Mouse (Mus musculus) brain, adult 2 months (tissue): ENCODE data around the gene Alx3.

Experiments used
- DNase-seq: peaks from one replicate; pipeline ENCODE4 v3.0.0; 2011; ENCODE audit warnings: low read depth, low spot score

The Alx3 gene

DNA sequence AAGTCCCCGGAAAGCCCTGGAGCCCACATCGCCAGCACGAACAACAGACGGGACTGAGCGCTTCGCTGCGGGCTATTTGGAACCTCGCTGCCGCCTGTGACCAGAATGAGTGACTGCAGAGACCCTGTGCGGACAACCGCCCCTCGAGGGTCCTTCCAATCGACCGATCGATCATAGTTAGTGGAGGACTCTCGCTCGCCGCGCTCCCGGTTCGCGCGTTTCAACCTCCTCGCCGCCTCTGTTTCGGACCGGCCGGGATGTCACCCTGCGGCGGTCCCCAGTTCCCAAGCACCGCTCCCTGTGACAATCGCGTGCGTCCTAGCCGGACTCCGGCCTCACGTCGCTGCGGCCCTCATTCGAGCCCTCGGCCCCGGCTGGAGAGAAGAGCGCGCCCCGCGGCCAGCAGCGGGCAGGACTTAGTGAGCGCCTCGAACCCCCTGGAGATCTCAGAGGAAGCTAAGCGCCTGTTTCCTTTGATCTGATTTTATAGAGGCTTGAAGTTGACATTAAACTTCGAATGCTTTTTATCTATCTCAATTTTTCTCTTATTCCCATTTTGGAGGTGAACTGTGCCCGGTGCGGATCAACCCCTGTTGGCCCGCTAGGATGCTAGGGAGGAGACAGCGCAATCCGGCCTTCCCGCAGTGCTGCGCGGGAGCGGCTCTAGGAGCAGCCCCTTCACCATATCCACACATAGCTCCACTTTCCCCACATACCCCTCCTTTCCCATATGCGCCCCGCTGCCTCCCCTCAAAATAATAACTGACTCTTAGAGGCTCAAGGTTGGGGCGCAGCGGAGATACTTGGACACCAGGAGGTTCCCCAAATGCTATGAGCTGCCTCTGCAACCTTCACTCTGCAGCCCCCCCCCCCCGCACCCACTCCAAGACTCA lies 11.7 kb upstream of the Alx3 start:
- no peak for DNase-seq

DNA sequence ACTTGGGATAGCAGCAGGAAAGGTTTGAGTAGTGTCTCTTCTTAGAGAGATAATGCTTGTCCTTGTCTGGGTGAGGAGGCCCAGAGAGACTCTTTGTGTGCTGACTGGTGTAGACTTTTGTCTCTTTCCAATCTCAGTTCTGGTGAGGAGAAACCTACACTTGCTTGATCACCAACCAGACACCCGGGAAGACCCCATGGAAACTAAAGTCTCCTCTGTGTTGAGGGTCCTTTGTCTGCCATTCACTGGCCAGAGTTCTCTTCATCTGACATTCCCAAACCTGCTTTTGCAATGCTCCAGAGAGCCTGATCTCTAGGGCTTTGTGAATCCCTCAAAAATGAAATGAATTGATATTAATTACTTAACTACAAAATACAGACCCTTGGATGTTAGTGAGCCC lies 10.9 kb upstream of the Alx3 start:
- no peak for DNase-seq

DNA sequence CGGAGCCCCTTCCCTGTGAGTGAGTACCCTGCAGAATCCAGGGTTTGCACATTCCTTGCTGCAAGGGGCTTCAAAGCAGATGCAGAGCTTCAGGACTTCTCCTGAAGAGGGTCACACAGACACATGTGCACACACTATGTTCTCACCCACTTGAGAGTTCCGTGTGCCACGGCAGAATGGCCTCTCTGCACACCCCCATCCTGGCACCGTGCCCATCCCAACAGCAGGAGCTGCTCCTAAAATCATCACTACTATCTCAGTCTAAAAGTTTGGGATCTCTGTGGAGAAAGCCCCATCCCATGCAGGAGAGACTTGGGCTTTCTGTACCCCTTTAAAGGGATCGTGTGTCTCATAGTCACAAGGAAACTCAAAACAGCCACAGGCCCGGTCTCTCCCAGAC lies 8.3 kb upstream of the Alx3 start:
- DNase-seq = no peak

- no peak for DNase-seq
Measured at GRCm38 (mm10) chr3:107591612-107592011, 3.2 kb upstream of the Alx3 start.

DNA sequence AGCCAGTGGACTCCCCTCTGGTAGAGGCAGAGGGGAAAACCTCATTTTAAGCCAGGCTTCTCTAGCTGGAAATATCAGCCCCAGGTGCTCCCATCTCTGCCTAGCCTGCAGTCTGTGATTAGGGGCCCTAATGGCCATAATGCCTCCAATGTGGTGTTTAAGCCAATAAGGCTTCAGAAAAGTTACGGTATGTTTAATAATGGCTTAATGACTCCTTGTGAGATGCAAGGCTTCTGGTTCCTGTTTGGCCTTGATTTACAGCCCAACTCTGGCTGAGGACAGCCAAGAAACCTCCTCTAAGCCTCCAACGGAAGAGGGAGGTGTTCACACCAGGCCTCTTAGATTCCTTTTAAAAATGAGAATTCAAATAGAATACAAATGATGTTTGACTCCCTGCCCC lies 1.2 kb upstream of the Alx3 start:
- DNase-seq = no peak

DNA sequence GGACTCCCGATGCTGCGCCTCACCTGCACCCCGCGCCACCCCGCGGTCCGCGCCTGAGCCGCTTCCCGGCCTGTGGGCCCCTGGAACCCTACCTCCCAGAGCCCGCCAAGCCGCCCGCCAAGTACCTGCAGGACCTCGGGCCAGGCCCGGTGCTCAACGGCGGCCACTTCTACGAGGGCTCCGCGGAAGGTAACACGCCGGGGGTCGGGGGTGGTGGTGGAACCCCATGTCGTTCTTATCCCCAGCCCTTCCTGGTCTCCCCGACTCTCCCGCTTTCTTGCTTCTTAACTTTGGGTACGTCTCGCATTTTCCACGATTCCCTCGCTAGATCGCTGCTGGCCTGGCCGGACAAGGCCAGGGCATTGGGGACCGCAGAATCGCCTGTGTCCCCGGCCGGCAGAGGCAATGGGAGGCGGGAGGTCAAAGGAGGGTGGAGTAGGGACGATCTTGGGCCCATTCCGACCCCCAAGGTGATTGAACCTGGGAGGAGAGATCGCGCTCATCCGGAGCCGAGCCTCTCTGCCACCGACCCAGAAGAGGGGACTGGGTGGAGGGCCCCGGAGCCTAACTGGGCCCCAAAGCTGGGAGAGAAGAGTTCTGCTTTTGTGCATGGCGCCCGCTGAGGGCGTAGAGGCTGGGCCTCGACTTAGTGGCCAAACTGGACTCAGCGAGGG lies 570 bp downstream of the Alx3 start:
- no peak for DNase-seq

DNA sequence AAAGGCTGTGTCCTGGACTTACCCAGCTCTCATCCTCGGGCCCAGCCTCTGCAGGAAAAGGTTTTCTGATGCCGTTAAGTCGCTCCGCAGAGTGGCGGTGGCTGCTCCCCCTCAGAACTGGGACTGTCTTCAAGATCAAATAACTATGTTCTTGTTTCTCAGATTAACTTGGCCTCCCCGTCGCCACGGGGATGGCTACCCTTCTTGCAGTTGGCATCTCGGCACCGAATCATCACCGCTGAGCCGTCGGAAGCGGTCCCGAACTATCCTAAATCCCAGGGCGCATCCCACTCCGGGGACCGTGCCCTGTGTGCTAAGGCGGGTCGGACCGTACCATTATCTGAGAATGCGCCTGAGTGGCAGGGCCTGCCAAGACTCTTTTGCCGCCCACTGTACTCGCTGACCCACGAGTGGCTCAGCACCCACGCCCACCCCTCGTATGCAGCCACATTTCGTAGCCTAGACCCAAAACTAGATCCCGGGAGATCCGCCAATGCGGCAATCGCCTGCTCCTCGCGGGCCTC lies 1.2 kb downstream of the Alx3 start:
- no peak for DNase-seq

GRCm38 (mm10) chr3:107596559-107596958 lies 1.7 kb downstream of the Alx3 start:
- DNase-seq = no peak

- DNase-seq = no peak
Measured at GRCm38 (mm10) chr3:107597134-107597533, 2.3 kb downstream of the Alx3 start.

GRCm38 (mm10) chr3:107597586-107598389 lies 3.0 kb downstream of the Alx3 start:
- DNase-seq = no peak

- DNase-seq = no peak
Measured at GRCm38 (mm10) chr3:107600127-107600526, 5.3 kb downstream of the Alx3 start.

- DNase-seq = peak; percentile 67
Measured at GRCm38 (mm10) chr3:107605304-107605703, 10.5 kb downstream of the Alx3 start.

GRCm38 (mm10) chr3:107607221-107607620 lies 12.4 kb downstream of the Alx3 start:
- no peak for DNase-seq

GRCm38 (mm10) chr3:107608808-107609207 lies 14.0 kb downstream of the Alx3 start:
- DNase-seq = no peak

- no peak for DNase-seq
Measured at GRCm38 (mm10) chr3:107609376-107609775, 14.5 kb downstream of the Alx3 start.

DNA sequence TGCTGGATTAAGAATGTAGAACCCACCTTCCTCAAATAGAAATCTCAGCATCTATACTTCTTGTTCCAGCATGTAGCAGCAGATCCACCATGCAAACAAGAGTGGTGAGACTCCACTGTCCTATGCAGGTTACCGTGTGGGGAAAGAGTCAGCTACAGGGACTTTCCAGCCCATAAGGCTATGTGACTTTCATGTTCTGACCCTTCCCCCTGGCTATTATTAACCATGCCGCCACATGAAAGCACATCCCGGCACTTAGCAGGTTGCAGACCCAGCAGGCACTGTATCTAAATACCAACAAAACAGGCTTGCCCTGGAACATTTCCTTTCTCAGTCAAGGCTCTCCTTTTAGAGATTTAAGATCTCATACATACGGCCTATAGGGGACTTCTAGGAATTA lies 16.6 kb downstream of the Alx3 start:
- no peak for DNase-seq

GRCm38 (mm10) chr3:107612902-107613525 lies 18.2 kb downstream of the Alx3 start:
- peak; percentile 65 for DNase-seq

GRCm38 (mm10) chr3:107617800-107618199 lies 23.0 kb downstream of the Alx3 start:
- DNase-seq = no peak

DNA sequence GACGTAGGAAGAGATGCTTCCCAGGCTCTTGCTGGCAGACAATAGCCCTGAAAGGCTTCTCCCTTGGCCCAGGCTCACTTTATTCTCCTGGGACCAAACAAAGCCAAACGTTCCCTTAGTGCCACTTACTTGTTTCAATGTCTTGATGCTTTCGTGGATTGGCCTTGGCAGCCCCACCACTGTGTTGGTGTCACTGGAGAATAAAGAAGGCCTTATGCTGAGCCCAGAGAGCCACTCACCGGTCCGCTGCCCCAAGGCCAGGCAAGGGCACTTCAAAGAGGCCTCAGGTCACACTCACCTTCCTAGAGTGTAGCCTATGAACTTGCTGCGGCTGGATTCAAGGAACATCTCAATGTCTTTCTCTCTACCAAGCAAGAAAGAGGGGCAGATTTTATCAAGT lies 25.1 kb downstream of the Alx3 start:
- no peak for DNase-seq

DNA sequence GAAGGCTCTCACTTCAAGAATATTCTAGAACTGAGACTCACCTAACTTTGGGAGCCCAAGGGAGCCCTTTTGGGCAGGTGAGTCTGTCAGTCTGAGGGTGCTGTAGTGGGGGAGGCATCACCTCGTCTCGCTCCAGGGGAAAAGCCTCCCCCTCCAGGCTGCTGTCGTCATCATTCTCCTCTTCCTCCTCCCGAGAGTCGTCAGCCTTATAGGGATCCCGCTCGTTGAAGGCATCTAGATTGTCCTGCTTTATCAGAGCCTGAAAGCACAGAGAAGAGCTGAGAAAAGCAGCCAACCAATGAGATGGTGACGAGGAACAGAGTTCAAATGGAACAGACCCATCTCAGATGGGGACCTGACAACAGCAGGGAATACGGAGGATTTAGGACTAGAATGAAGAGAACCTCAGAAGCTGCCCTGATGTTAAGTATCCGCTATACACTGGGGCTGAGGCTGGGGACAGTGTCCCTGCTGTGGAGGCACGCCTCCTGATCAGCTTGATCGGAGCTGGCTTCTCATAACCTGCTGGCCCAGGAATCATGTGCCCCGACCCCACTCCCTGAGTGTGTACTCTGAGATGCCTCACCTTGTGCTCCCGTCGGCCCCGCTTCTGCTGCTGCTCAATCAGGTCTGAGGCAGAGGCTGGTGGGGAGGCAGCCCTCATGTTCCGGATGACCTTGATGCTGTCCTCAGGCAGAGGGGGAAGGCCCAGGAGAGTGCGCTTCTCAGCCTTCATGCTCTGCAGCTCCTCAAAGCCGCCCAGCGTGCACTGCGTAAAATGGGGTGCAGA lies 26.6 kb downstream of the Alx3 start:
- no peak for DNase-seq

DNA sequence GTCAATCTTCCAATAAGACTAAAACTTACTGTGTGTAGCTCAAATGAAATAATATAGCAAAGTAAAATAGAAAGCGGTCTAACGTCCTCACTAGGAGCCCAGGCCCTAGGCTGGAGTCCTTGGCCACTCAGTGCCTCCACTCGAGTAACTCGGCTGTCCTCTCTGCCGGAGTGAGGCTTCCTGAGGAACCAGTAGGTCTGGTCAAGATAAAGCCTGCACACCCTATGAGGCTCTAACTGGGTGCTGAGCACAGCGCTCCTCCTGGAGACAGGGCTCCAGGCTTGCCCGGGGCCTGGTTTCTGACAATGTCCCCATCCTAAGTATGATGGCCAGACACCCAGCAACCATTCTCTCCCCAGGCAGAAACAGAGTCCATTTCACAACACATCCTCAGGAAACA lies 27.7 kb downstream of the Alx3 start:
- DNase-seq = no peak
